Mouse (Mus musculus) ES-Bruce4 (cell line): ENCODE data around the gene Ndufs4.

Experiments
- CTCF ChIP-seq: IDR thresholded peaks from one replicate; pipeline ENCODE4 v1.8.1; 2011; ENCODE audit warnings: low read depth, low read length
- EP300 ChIP-seq: IDR thresholded peaks from 2 replicates; pipeline ENCODE4 v1.6.1; 2011; ENCODE audit warnings: low read depth, low read length; ENCODE audit not compliant: insufficient read depth
- POLR2A ChIP-seq: IDR thresholded peaks from one replicate; pipeline ENCODE4 v1.8.1; 2011; ENCODE audit warnings: low read length; ENCODE audit not compliant: insufficient read depth

- no peak for TF ChIP-seq CTCF
- TF ChIP-seq EP300 = no peak
- TF ChIP-seq POLR2A = no peak
Observed at GRCm38 (mm10) chr13:114288511-114288910, 99.5 kb downstream of the Ndufs4 start.
